Mouse (Mus musculus): ENCODE data around the gene Rrp15. TPM values are rescaled to one million over a fixed set of nuclear protein-coding genes. Genes with fewer than 3 reads are reported as not detected.

Rrp15 gene
- polyA plus RNA-seq, 1 experiment from 2014 or later, result 25.9 TPM

- H3K4me1 ChIP-seq (replicated peaks), result no peaks in the 10 kb centered on the region
- 64% methylated on average over 15 of the region's 15 CpGs for WGBS (ENCODE audit: insufficient replicate concordance)
Observed at GRCm38 (mm10) chr1:186698583-186699338, 50.4 kb downstream of the Rrp15 start.

GRCm38 (mm10) chr1:186696231-186696630 lies 52.9 kb downstream of the Rrp15 start:
- H3K9me3 ChIP-seq (replicated peaks), result no peaks in the 10 kb centered on the region
- H3K27me3 ChIP-seq, result no peaks in the 10 kb centered on the region
- no peaks in the 10 kb centered on the region for H3K36me3 ChIP-seq (replicated peaks)
- H3K4me3 ChIP-seq (replicated peaks), result no peak overlapping the region
- no peaks in the 10 kb centered on the region for H3K4me1 ChIP-seq (replicated peaks)
- H3K27ac ChIP-seq (replicated peaks), result no peak overlapping the region
- 60% methylated on average over 9 of the region's 9 CpGs for WGBS (ENCODE audit: insufficient replicate concordance)
- ATAC-seq (ENCODE audit: insufficient read depth), result no peak
- no peak overlapping the region for H3K9ac ChIP-seq
- H3K4me2 ChIP-seq, result no peak overlapping the region

More at GRCm38 (mm10) chr1:186698583-186699338, 50.4 kb downstream of the Rrp15 start:
- Histone ChIP-seq H3K4me2 (no peak overlapping the region), H3K9ac (no peak overlapping the region), H3K36me3 (replicated peaks) (no peaks in the 10 kb centered on the region), H3K27ac (replicated peaks) (no peak overlapping the region), H3K9me3 (replicated peaks) (no peaks in the 10 kb centered on the region), H3K4me3 (replicated peaks) (no peak overlapping the region), H3K27me3 (peaks cover 19% of the 10 kb centered on the region)
- no peak for ATAC-seq (ENCODE audit: insufficient read depth)

- Histone ChIP-seq H3K4me2 (no peak overlapping the region), H3K36me3 (replicated peaks) (no peaks in the 10 kb centered on the region), H3K9me3 (replicated peaks) (no peaks in the 10 kb centered on the region), H3K27me3 (no peaks in the 10 kb centered on the region), H3K4me3 (replicated peaks) (no peak overlapping the region), H3K4me1 (replicated peaks) (no peaks in the 10 kb centered on the region), H3K9ac (no peak overlapping the region), H3K27ac (replicated peaks) (no peak overlapping the region)
- WGBS (ENCODE audit: insufficient replicate concordance), result 50% methylated on average over 4 of the region's 4 CpGs
- ATAC-seq (ENCODE audit: insufficient read depth), result no peak
Observed at GRCm38 (mm10) chr1:186695361-186695760, 53.8 kb downstream of the Rrp15 start.

GRCm38 (mm10) chr1:186692370-186692769 lies 56.8 kb downstream of the Rrp15 start:
- no peak overlapping the region for H3K4me2 ChIP-seq
- ATAC-seq (ENCODE audit: insufficient read depth), result no peak
- H3K9me3 ChIP-seq (replicated peaks), result no peaks in the 10 kb centered on the region
- H3K27ac ChIP-seq (replicated peaks), result no peak overlapping the region
- H3K4me1 ChIP-seq (replicated peaks), result no peaks in the 10 kb centered on the region
- H3K4me3 ChIP-seq (replicated peaks), result no peak overlapping the region
- no peaks in the 10 kb centered on the region for H3K36me3 ChIP-seq (replicated peaks)
- 65% methylated on average over 4 of the region's 4 CpGs for WGBS (ENCODE audit: insufficient replicate concordance)
- no peaks in the 10 kb centered on the region for H3K27me3 ChIP-seq
- no peak overlapping the region for H3K9ac ChIP-seq

- WGBS (ENCODE audit: insufficient replicate concordance), result 66% methylated on average over 9 of the region's 9 CpGs
- ATAC-seq (ENCODE audit: insufficient read depth), result no peak
- H3K4me1 ChIP-seq (replicated peaks), result no peaks in the 10 kb centered on the region
- no peak overlapping the region for H3K27ac ChIP-seq (replicated peaks)
- H3K36me3 ChIP-seq (replicated peaks), result no peaks in the 10 kb centered on the region
- no peak overlapping the region for H3K4me2 ChIP-seq
- H3K27me3 ChIP-seq, result no peaks in the 10 kb centered on the region
- no peak overlapping the region for H3K4me3 ChIP-seq (replicated peaks)
- no peaks in the 10 kb centered on the region for H3K9me3 ChIP-seq (replicated peaks)
- H3K9ac ChIP-seq, result no peak overlapping the region
Observed at GRCm38 (mm10) chr1:186691708-186692107, 57.5 kb downstream of the Rrp15 start.

GRCm38 (mm10) chr1:186684041-186684440 lies 65.1 kb downstream of the Rrp15 start:
- Histone ChIP-seq H3K9me3 (replicated peaks) (no peaks in the 10 kb centered on the region), H3K9ac (no peak overlapping the region), H3K4me3 (replicated peaks) (no peak overlapping the region), H3K4me2 (no peak overlapping the region), H3K27ac (replicated peaks) (no peak overlapping the region), H3K36me3 (replicated peaks) (no peaks in the 10 kb centered on the region), H3K27me3 (no peaks in the 10 kb centered on the region), H3K4me1 (replicated peaks) (no peaks in the 10 kb centered on the region)
- ATAC-seq (ENCODE audit: insufficient read depth), result no peak
- WGBS (ENCODE audit: insufficient replicate concordance), result 61% methylated on average over 3 of the region's 3 CpGs

- no peak overlapping the region for H3K9ac ChIP-seq
- no peaks in the 10 kb centered on the region for H3K9me3 ChIP-seq (replicated peaks)
- H3K27ac ChIP-seq (replicated peaks), result no peak overlapping the region
- H3K4me2 ChIP-seq, result no peak overlapping the region
- 49% methylated on average over 7 of the region's 7 CpGs for WGBS (ENCODE audit: insufficient replicate concordance)
- ATAC-seq (ENCODE audit: insufficient read depth), result no peak
- no peaks in the 10 kb centered on the region for H3K36me3 ChIP-seq (replicated peaks)
- no peaks in the 10 kb centered on the region for H3K4me1 ChIP-seq (replicated peaks)
- no peak overlapping the region for H3K4me3 ChIP-seq (replicated peaks)
- H3K27me3 ChIP-seq, result no peaks in the 10 kb centered on the region
Observed at GRCm38 (mm10) chr1:186682606-186683005, 66.6 kb downstream of the Rrp15 start.

GRCm38 (mm10) chr1:186677614-186678013 lies 71.5 kb downstream of the Rrp15 start:
- 61% methylated on average over 12 of the region's 12 CpGs for WGBS (ENCODE audit: insufficient replicate concordance)
- Histone ChIP-seq H3K27me3 (no peaks in the 10 kb centered on the region), H3K36me3 (replicated peaks) (no peaks in the 10 kb centered on the region), H3K9me3 (replicated peaks) (no peaks in the 10 kb centered on the region), H3K4me2 (no peak overlapping the region), H3K4me1 (replicated peaks) (no peaks in the 10 kb centered on the region), H3K4me3 (replicated peaks) (no peak overlapping the region), H3K9ac (no peak overlapping the region), H3K27ac (replicated peaks) (no peak overlapping the region)
- ATAC-seq (ENCODE audit: insufficient read depth), result no peak

- Histone ChIP-seq H3K36me3 (replicated peaks) (no peaks in the 10 kb centered on the region), H3K27ac (replicated peaks) (no peak overlapping the region), H3K27me3 (no peaks in the 10 kb centered on the region), H3K4me2 (no peak overlapping the region), H3K9me3 (replicated peaks) (no peaks in the 10 kb centered on the region), H3K4me3 (replicated peaks) (no peak overlapping the region), H3K4me1 (replicated peaks) (no peaks in the 10 kb centered on the region), H3K9ac (no peak overlapping the region)
- ATAC-seq (ENCODE audit: insufficient read depth), result no peak
- WGBS (ENCODE audit: insufficient replicate concordance), result 61% methylated on average over 5 of the region's 5 CpGs
Observed at GRCm38 (mm10) chr1:186676199-186676598, 73.0 kb downstream of the Rrp15 start.

GRCm38 (mm10) chr1:186675263-186675662 lies 73.9 kb downstream of the Rrp15 start:
- Histone ChIP-seq H3K4me3 (replicated peaks) (no peak overlapping the region), H3K36me3 (replicated peaks) (no peaks in the 10 kb centered on the region), H3K9me3 (replicated peaks) (no peaks in the 10 kb centered on the region), H3K4me1 (replicated peaks) (no peaks in the 10 kb centered on the region), H3K27ac (replicated peaks) (no peak overlapping the region), H3K27me3 (no peaks in the 10 kb centered on the region), H3K9ac (no peak overlapping the region), H3K4me2 (no peak overlapping the region)
- 74% methylated on average over 6 of the region's 6 CpGs for WGBS (ENCODE audit: insufficient replicate concordance)
- no peak for ATAC-seq (ENCODE audit: insufficient read depth)

GRCm38 (mm10) chr1:186674621-186675020 lies 74.5 kb downstream of the Rrp15 start:
- 67% methylated on average over 3 of the region's 3 CpGs for WGBS (ENCODE audit: insufficient replicate concordance)
- no peaks in the 10 kb centered on the region for H3K36me3 ChIP-seq (replicated peaks)
- no peak overlapping the region for H3K4me3 ChIP-seq (replicated peaks)

GRCm38 (mm10) chr1:186673166-186673565 lies 76.0 kb downstream of the Rrp15 start:
- no peak overlapping the region for H3K27ac ChIP-seq (replicated peaks)
- no peaks in the 10 kb centered on the region for H3K27me3 ChIP-seq
- H3K36me3 ChIP-seq (replicated peaks), result no peaks in the 10 kb centered on the region
- ATAC-seq (ENCODE audit: insufficient read depth), result no peak
- no peaks in the 10 kb centered on the region for H3K4me1 ChIP-seq (replicated peaks)
- H3K9ac ChIP-seq, result no peak overlapping the region
- 70% methylated on average over 4 of the region's 4 CpGs for WGBS (ENCODE audit: insufficient replicate concordance)
- H3K4me2 ChIP-seq, result no peak overlapping the region
- no peaks in the 10 kb centered on the region for H3K9me3 ChIP-seq (replicated peaks)
- no peak overlapping the region for H3K4me3 ChIP-seq (replicated peaks)

More at GRCm38 (mm10) chr1:186674621-186675020, 74.5 kb downstream of the Rrp15 start:
- no peak overlapping the region for H3K9ac ChIP-seq
- no peak for ATAC-seq (ENCODE audit: insufficient read depth)
- no peak overlapping the region for H3K4me2 ChIP-seq
- no peaks in the 10 kb centered on the region for H3K9me3 ChIP-seq (replicated peaks)
- no peak overlapping the region for H3K27ac ChIP-seq (replicated peaks)
- no peaks in the 10 kb centered on the region for H3K27me3 ChIP-seq
- no peaks in the 10 kb centered on the region for H3K4me1 ChIP-seq (replicated peaks)

Data from liver, embryonic 15.5 days (tissue).